Mouse (Mus musculus) G1E (cell line): ENCODE results near the gene Tlr4.

Experiments used
- CTCF ChIP-seq: IDR thresholded peaks from 2 replicates; pipeline ENCODE4 v1.5.1; 2012; ENCODE audit warnings: low read depth, low read length, inconsistent platforms, mixed read lengths
- POLR2AphosphoS5 ChIP-seq: IDR thresholded peaks from 2 replicates; pipeline ENCODE4 v1.6.1; 2012; ENCODE audit warnings: low read depth, low read length, inconsistent platforms; ENCODE audit not compliant: insufficient replicate concordance
- TAL1 ChIP-seq: conservative IDR thresholded peaks from 2 replicates; pipeline ENCODE4 v1.6.1; 2012; ENCODE audit warnings: low read depth, low read length, inconsistent platforms, mixed read lengths

- TF ChIP-seq CTCF (no peak), TAL1 (no peak), POLR2AphosphoS5 (no peak)
Observed at GRCm38 (mm10) chr4:66816364-66817026, 10.9 kb upstream of the Tlr4 start.
